Mouse (Mus musculus) limb, embryonic 13.5 days (tissue): ENCODE measurements around the gene Psors1c2. TPM values are rescaled to one million over a fixed set of nuclear protein-coding genes. Genes with fewer than 3 reads are reported as not detected.
"Not testable (repeated sequence)": the region's sequence is repeated elsewhere in the genome, so short reads cannot be mapped to it uniquely, and the experiment has no call there.

Source experiments
- ATAC-seq: fragments of 200-750 bp; cut with Nextera tagmentation; 2 replicates; pipeline ENCODE4 v1.8.0; 2017; ENCODE audit warnings: low read depth, moderate number of reproducible peaks, moderate TSS enrichment; ENCODE audit not compliant: low FRiP score
- H3K27ac ChIP-seq: fragments of 300-500 bp; sonication (generic); 2 replicates; pipeline ENCODE4 v1.5.1; 2015; ENCODE audit warnings: inconsistent platforms, mild to moderate bottlenecking, moderate library complexity
- H3K27me3 ChIP-seq: fragments of 300-500 bp; sonication (generic); 2 replicates; pipeline ENCODE4 v1.6.1; 2015; ENCODE audit warnings: mild to moderate bottlenecking, inconsistent platforms
- H3K36me3 ChIP-seq: fragments of 300-500 bp; sonication (generic); 2 replicates; pipeline ENCODE4 v1.6.1; 2015; ENCODE audit warnings: inconsistent platforms, mild to moderate bottlenecking, moderate library complexity
- H3K4me1 ChIP-seq: fragments of 300-500 bp; sonication (generic); 2 replicates; pipeline ENCODE4 v1.6.1; 2015; ENCODE audit warnings: inconsistent platforms
- H3K4me2 ChIP-seq: fragments of 300-500 bp; sonication (generic); replicated peaks from 2 replicates; pipeline ENCODE4 v1.6.1; 2015; ENCODE audit warnings: inconsistent platforms, mild to moderate bottlenecking, moderate library complexity
- H3K4me3 ChIP-seq: fragments of 300-500 bp; sonication (generic); 2 replicates; pipeline ENCODE4 v1.5.1; 2015; ENCODE audit warnings: moderate library complexity, mild to moderate bottlenecking, inconsistent platforms
- H3K9ac ChIP-seq: fragments of 300-500 bp; sonication (generic); 2 replicates; pipeline ENCODE4 v1.6.1; 2015; ENCODE audit warnings: mild to moderate bottlenecking, inconsistent platforms
- H3K9me3 ChIP-seq: fragments of 300-500 bp; sonication (generic); 2 replicates; pipeline ENCODE4 v1.6.1; 2016; ENCODE audit warnings: inconsistent platforms
- WGBS: fragments of 180-500 bp; shearing (Covaris S2); methylation state at CpG from one replicate; pipeline ENCODE4 v1.1.7; 2015; 5-methylcytosine and 5-hydroxymethylcytosine counted together
- polyA plus RNA-seq: library from polyadenylated mRNA; unstranded; fragments of >200 nt; fragmentation: Nextera tagmentation; extraction: Ambion mirVana; gene quantifications from 2 replicates; pipeline ENCODE4 v1.2.1, GENCODE M21; 2015

Psors1c2 gene
- polyA plus RNA-seq, 1 experiment from 2014 or later, result 1.9 TPM

- H3K4me3 ChIP-seq, result no peak overlapping the region
- H3K9ac ChIP-seq, result no peak overlapping the region
- no peak overlapping the region for H3K27ac ChIP-seq
- no peak overlapping the region for H3K4me2 ChIP-seq
- peaks cover 9% of the 10 kb centered on the region for H3K4me1 ChIP-seq
- H3K36me3 ChIP-seq, result no peaks in the 10 kb centered on the region
- no peak for ATAC-seq
- H3K9me3 ChIP-seq, result no peaks in the 10 kb centered on the region
- WGBS, result 14% methylated on average over 10 of the region's 10 CpGs
- H3K27me3 ChIP-seq, result peaks cover 42% of the 10 kb centered on the region
Observed at GRCm38 (mm10) chr17:35506881-35507280, 26.1 kb upstream of the Psors1c2 start.

- Histone ChIP-seq H3K9ac (no peak overlapping the region), H3K27ac (no peak overlapping the region), H3K9me3 (no peaks in the 10 kb centered on the region), H3K36me3 (peaks cover 3% of the 10 kb centered on the region), H3K4me3 (no peak overlapping the region), H3K4me2 (no peak overlapping the region), H3K4me1 (peaks cover under 1% of the 10 kb centered on the region; the same call in 1 of the 2 replicates), H3K27me3 (peaks cover 42% of the 10 kb centered on the region)
- WGBS, result 22% methylated on average over 13 of the region's 13 CpGs
- no peak for ATAC-seq
Observed at GRCm38 (mm10) chr17:35507556-35508260, 25.3 kb upstream of the Psors1c2 start.

GRCm38 (mm10) chr17:35508279-35508678 lies 24.7 kb upstream of the Psors1c2 start:
- not testable (repeated sequence) for H3K4me3 ChIP-seq, ATAC-seq, H3K9ac ChIP-seq, H3K27ac ChIP-seq, H3K36me3 ChIP-seq, H3K4me2 ChIP-seq, H3K4me1 ChIP-seq, H3K9me3 ChIP-seq
- H3K27me3 ChIP-seq, result peaks cover 42% of the 10 kb centered on the region
- WGBS, result 56% methylated on average over 5 of the region's 5 CpGs

GRCm38 (mm10) chr17:35509284-35509683 lies 23.7 kb upstream of the Psors1c2 start:
- Histone ChIP-seq H3K4me2 (no peak overlapping the region), H3K4me1 (peaks cover 4% of the 10 kb centered on the region), H3K9ac (no peak overlapping the region), H3K9me3 (no peaks in the 10 kb centered on the region), H3K27ac (no peak overlapping the region), H3K27me3 (peaks cover 42% of the 10 kb centered on the region), H3K4me3 (no peak overlapping the region), H3K36me3 (peaks cover 8% of the 10 kb centered on the region)
- ATAC-seq, result 0 out of 2 replicates have a peak, but pooled peaks have one; percentile 28
- 35% methylated on average over 8 of the region's 8 CpGs for WGBS

- Histone ChIP-seq H3K27me3 (peaks cover 8% of the 10 kb centered on the region), H3K4me2 (no peak overlapping the region), H3K27ac (no peak overlapping the region), H3K4me1 (peaks cover 29% of the 10 kb centered on the region), H3K4me3 (no peak overlapping the region), H3K9me3 (no peaks in the 10 kb centered on the region), H3K9ac (no peak overlapping the region), H3K36me3 (peaks cover 10% of the 10 kb centered on the region)
- WGBS, result 95% methylated on average over 7 of the region's 7 CpGs
- ATAC-seq, result no peak
Observed at GRCm38 (mm10) chr17:35512916-35513626, 19.9 kb upstream of the Psors1c2 start.

GRCm38 (mm10) chr17:35513886-35514285 lies 19.1 kb upstream of the Psors1c2 start:
- Histone ChIP-seq H3K4me2 (peak overlapping the region; percentile 87), H3K9me3 (no peaks in the 10 kb centered on the region), H3K4me1 (peaks cover 35% of the 10 kb centered on the region), H3K27ac (no peak overlapping the region), H3K36me3 (peaks cover 10% of the 10 kb centered on the region), H3K4me3 (no peak overlapping the region), H3K9ac (no peak overlapping the region), H3K27me3 (0 out of 2 replicates have a peak, but pooled peaks cover 2% of the 10 kb centered on the region)
- no peak for ATAC-seq
- 16% methylated on average over 2 of the region's 2 CpGs for WGBS

- no peak for ATAC-seq
- peak overlapping the region; percentile 63 for H3K4me3 ChIP-seq
- peaks cover 35% of the 10 kb centered on the region for H3K4me1 ChIP-seq
- H3K4me2 ChIP-seq, result peak overlapping the region; percentile 87
- H3K27ac ChIP-seq, result no peak overlapping the region
- peaks cover 10% of the 10 kb centered on the region for H3K36me3 ChIP-seq
- H3K9me3 ChIP-seq, result no peaks in the 10 kb centered on the region
- peak overlapping the region; percentile 77 for H3K9ac ChIP-seq
- WGBS, result 33% methylated on average over 6 of the region's 6 CpGs
- H3K27me3 ChIP-seq, result no peaks in the 10 kb centered on the region
Observed at GRCm38 (mm10) chr17:35514756-35515155, 18.2 kb upstream of the Psors1c2 start.

- Histone ChIP-seq H3K4me1 (peaks cover 35% of the 10 kb centered on the region), H3K4me2 (peak overlapping the region; percentile 87), H3K27ac (no peak overlapping the region), H3K4me3 (peak overlapping the region; percentile 63), H3K36me3 (peaks cover 15% of the 10 kb centered on the region), H3K27me3 (no peaks in the 10 kb centered on the region), H3K9me3 (no peaks in the 10 kb centered on the region), H3K9ac (peak overlapping the region; percentile 77)
- 7% methylated on average over 25 of the region's 25 CpGs for WGBS
- ATAC-seq, result no peak
Observed at GRCm38 (mm10) chr17:35515911-35516640, 16.9 kb upstream of the Psors1c2 start.

GRCm38 (mm10) chr17:35516652-35517500 lies 16.1 kb upstream of the Psors1c2 start, which contains the start of the genes Tcf19 and Cchcr1:
Gene Tcf19 (minus strand): TSS chr17:35516824.
Gene Cchcr1 (plus strand): TSS chr17:35517100.
- Histone ChIP-seq H3K4me2 (peak within 1 kb of the TSS; percentile 87), H3K36me3 (peaks cover 23% of the 10 kb centered on the region), H3K27me3 (no peaks in the 10 kb centered on the region), H3K4me1 (peaks cover 35% of the 10 kb centered on the region), H3K4me3 (peak within 1 kb of the TSS; percentile 63), H3K27ac (peak within 1 kb of the TSS; percentile 61; the same call in 1 of the 2 replicates), H3K9ac (peak within 1 kb of the TSS; percentile 77), H3K9me3 (no peaks in the 10 kb centered on the region)
- WGBS, result under 1% methylated on average over 67 of the region's 67 CpGs
- ATAC-seq, result peak; percentile 96

GRCm38 (mm10) chr17:35517526-35517925 lies 15.5 kb upstream of the Psors1c2 start:
- no peak for ATAC-seq
- H3K9me3 ChIP-seq, result no peaks in the 10 kb centered on the region
- H3K4me3 ChIP-seq, result peak overlapping the region; percentile 63
- WGBS, result 8% methylated on average over 12 of the region's 12 CpGs
- H3K9ac ChIP-seq, result peak overlapping the region; percentile 74
- H3K27ac ChIP-seq, result peak overlapping the region; percentile 61; the same call in 1 of the 2 replicates
- no peaks in the 10 kb centered on the region for H3K27me3 ChIP-seq
- H3K4me2 ChIP-seq, result peak overlapping the region; percentile 87
- peaks cover 28% of the 10 kb centered on the region for H3K36me3 ChIP-seq
- peaks cover 35% of the 10 kb centered on the region for H3K4me1 ChIP-seq

- 87% methylated on average over 9 of the region's 9 CpGs for WGBS
- H3K9me3 ChIP-seq, result no peaks in the 10 kb centered on the region
- ATAC-seq, result no peak
- H3K4me3 ChIP-seq, result no peak overlapping the region
- H3K4me1 ChIP-seq, result no peaks in the 10 kb centered on the region
- H3K9ac ChIP-seq, result no peak overlapping the region
- H3K27me3 ChIP-seq, result no peaks in the 10 kb centered on the region
- no peak overlapping the region for H3K4me2 ChIP-seq
- no peak overlapping the region for H3K27ac ChIP-seq
- H3K36me3 ChIP-seq, result peaks cover 82% of the 10 kb centered on the region
Observed at GRCm38 (mm10) chr17:35524354-35524753, 8.6 kb upstream of the Psors1c2 start.
